Mouse (Mus musculus): ENCODE measurements around the gene Abca8b. TPM values are rescaled to one million over a fixed set of nuclear protein-coding genes. Genes with fewer than 3 reads are reported as not detected.

The Abca8b gene
- 0.06 and 0.21 TPM in 2 replicates for polyA plus RNA-seq (2012; rRNA removed)

DNA sequence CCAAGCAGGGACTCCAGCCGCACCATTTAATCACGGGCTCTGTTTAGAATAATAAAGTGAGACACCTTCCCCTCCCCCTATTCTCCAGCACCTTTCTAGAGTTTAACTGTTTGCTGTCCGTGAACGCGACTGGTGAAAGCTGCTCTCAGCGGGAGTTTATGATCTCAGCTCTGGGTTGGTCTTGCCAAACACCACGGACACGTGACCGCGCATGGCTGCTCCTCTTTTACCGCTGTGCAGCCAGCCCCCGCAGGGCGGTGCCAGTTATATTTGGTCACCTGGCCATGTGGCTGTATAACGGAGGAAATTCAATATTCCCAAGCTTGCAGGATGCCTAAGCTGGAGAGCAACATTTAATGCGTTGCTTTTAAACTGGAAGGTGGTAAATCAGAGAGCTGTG lies at the start of gene Abca8b:
Abca8b (minus strand) TSS at position 222 of the 400 bp plus-strand sequence.

Other genes starting within 250 kb of the Abca8b start
- not detected in 2 replicates for gene 1700012B07Rik, start 167.8 kb downstream of the Abca8b start, polyA plus RNA-seq (2012; rRNA removed)
- 0.83 and 3.0 TPM in 2 replicates for gene Abca8a, start 100.1 kb upstream of the Abca8b start, polyA plus RNA-seq (2012; rRNA removed)
- gene Abca9, start 172.4 kb upstream of the Abca8b start, polyA plus RNA-seq (2012; rRNA removed): 0.14 and 0.19 TPM in 2 replicates